Mouse (Mus musculus) spleen, adult 12 weeks (tissue): ENCODE measurements around the gene Ranbp3l.
A peak's percentile ranks its signal among the peaks of the same experiment; 100 is the strongest.

ENCODE experiments used
- DNase-seq: peaks from one replicate; pipeline ENCODE4 v3.0.0; 2022; ENCODE audit warnings: low spot score

Gene Ranbp3l

DNA sequence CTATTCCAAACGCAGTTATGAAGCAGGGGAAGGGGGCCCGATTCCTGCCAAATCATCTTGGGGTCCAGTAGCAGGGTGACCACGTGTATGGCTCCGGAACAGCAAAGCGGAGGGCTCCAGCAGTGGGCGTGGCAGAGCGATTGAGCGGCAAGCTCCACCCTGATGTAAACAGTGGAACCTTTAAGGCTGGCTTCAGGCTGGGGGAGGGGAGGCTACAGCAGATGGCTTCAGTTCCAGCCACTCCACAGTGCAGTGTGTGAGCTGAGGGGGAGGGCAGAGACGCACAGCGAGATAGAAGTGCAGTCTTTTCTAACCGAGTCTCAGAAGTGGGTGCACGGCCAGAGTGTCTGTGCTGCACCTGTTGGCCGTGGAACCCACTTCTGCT lies 126.6 kb downstream of the Ranbp3l start:
- DNase-seq = peak; percentile 9

- DNase-seq = no peak
Observed at GRCm38 (mm10) chr15:9096865-9097264, 129.1 kb downstream of the Ranbp3l start.

DNA sequence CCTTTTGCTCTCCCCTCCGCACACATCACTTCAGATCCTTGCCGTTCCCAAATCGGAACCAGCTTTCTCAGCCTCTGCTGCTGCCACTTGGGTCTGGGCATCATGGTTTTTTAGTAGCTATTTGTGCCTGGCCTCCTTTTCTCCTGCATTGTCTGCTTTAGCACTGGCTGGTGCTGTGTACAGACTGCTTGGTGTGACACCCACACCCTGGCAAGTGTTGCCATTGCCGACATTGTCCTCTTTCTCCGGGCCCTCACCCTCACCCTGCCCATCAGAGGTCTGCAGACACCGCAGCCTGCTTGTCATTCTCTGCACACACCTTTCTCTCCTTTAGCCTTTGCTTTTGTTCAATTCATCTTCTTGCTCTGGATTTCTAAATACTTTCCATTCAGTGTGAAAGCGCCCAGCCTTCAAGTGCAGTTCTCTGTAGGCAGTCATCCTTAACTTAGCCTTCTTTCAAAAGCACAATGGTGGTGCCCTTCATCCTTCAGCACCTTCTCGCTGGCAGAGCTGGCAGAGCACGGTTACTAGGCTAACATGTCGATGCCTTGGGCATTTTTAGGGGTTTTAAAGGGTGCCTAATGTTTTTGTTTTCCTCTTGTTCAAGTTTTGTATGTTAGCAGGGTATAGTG lies 132.8 kb downstream of the Ranbp3l start:
- no peak for DNase-seq

GRCm38 (mm10) chr15:9106303-9107074 lies 138.7 kb downstream of the Ranbp3l start:
- DNase-seq = no peak

GRCm38 (mm10) chr15:9110526-9111347 lies 143.0 kb downstream of the Ranbp3l start:
- DNase-seq = no peak

DNA sequence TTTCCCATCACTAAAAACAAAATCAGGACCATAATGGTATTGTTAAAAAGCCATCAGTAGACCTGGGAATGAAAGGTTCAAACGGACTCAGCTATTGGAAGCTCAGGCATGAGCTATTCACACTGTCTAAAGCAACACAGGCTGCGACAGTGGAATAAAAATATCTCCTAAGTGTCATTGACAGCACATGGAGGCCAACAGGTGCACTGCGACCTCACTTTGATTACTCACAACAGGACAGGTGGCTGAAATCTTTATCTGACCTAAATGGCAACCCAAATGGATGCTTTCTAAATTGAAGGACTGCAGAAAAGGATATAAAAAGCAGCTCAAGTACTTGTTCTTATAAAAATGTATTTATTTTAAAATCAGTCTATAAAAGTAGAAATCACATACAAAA lies 143.9 kb downstream of the Ranbp3l start:
- no peak for DNase-seq

- DNase-seq = no peak
Observed at GRCm38 (mm10) chr15:9113556-9113955, 145.8 kb downstream of the Ranbp3l start.

DNA sequence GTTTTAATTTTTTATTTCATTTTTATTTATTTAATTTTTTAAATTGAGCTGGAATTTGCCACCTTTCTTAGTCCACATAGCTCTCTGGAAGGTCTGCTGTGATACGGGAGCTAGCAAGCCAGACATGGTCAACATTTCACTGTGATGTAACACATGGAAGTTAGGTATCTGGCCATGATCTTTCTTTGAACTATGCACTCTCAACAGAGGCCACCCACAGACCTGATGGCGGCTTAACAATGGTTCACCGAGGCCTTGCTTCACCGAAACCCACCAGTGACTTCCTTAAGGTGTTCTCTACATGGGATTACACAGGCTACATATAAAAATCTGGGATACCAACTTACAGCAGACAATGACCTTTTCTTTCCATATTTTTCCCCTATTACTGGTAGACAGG lies 146.4 kb downstream of the Ranbp3l start:
- DNase-seq = no peak

DNA sequence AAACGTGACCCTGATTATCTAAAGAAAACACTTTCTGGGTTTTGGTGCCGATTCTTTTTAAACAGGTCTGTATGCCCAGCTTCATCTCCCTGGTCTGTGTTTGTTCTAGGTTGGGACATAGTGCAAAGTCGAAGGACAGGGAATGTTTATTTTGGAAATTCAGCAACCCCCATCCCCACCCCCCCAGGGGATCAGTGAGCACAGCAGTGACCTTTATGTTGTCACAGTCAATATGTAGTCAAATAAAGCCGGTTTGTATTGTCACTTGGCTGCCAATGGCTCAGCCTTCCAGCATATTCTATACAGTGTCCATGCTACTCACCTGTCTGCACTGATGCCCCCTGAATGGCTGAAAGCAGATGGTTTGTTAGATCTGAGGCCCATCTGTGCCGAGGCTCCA lies 146.8 kb downstream of the Ranbp3l start:
- DNase-seq = no peak
